Mouse (Mus musculus) hindbrain, embryonic 16.5 days (tissue): ENCODE data around the gene Ccr6. TPM values are rescaled to one million over a fixed set of nuclear protein-coding genes. Genes with fewer than 3 reads are reported as not detected.

Experiments used
- ATAC-seq: fragments of 200-750 bp; cut with Nextera tagmentation; 2 replicates; pipeline ENCODE4 v1.8.0; 2017; ENCODE audit warnings: moderate TSS enrichment, moderate library complexity
- H3K27ac ChIP-seq: fragments of 300-500 bp; sonication (generic); 2 replicates; pipeline ENCODE4 v1.5.1; 2014; ENCODE audit warnings: low read depth, mild to moderate bottlenecking, control low read depth, low read length, moderate library complexity
- H3K27me3 ChIP-seq: fragments of 300-500 bp; sonication (generic); replicated peaks from 2 replicates; pipeline ENCODE4 v1.6.1; 2014; ENCODE audit warnings: low read length; ENCODE audit not compliant: control insufficient read depth, insufficient read depth
- H3K36me3 ChIP-seq: fragments of 300-500 bp; sonication (generic); 2 replicates; pipeline ENCODE4 v1.6.1; 2014; ENCODE audit warnings: mild to moderate bottlenecking, low read length, moderate library complexity, mixed read lengths; ENCODE audit not compliant: control insufficient read depth, insufficient read depth
- H3K4me1 ChIP-seq: fragments of 300-500 bp; sonication (generic); 2 replicates; pipeline ENCODE4 v1.6.1; 2014; ENCODE audit warnings: low read depth, low read length; ENCODE audit not compliant: control insufficient read depth, insufficient read depth
- H3K4me2 ChIP-seq: fragments of 300-500 bp; sonication (generic); 2 replicates; pipeline ENCODE4 v1.6.1; 2014; ENCODE audit warnings: mild to moderate bottlenecking, low read length, control low read depth, moderate library complexity
- H3K4me3 ChIP-seq: fragments of 300-500 bp; sonication (generic); 2 replicates; pipeline ENCODE4 v1.5.1; 2014; ENCODE audit warnings: mild to moderate bottlenecking, low read length, control low read depth, moderate library complexity
- H3K9ac ChIP-seq: fragments of 300-500 bp; sonication (generic); 2 replicates; pipeline ENCODE4 v1.6.1; 2014; ENCODE audit warnings: low read depth, mild to moderate bottlenecking, control low read depth, low read length, moderate library complexity
- H3K9me3 ChIP-seq: fragments of 300-500 bp; sonication (generic); 2 replicates; pipeline ENCODE4 v1.6.1; 2014; ENCODE audit warnings: mild to moderate bottlenecking, low read length, moderate library complexity; ENCODE audit not compliant: control insufficient read depth
- WGBS: fragments of 180-500 bp; shearing (Covaris S2); extraction: QIAGEN DNeasy Blood & Tissue Kit; methylation state at CpG from one replicate; pipeline ENCODE4 v1.1.7; 2014; 5-methylcytosine and 5-hydroxymethylcytosine counted together
- polyA plus RNA-seq: library from polyadenylated mRNA; unstranded; fragments of >200 nt; fragmentation: Nextera tagmentation; extraction: Ambion mirVana; gene quantifications from 2 replicates; pipeline ENCODE4 v1.2.1, GENCODE M21; 2015

The Ccr6 gene
- polyA plus RNA-seq, 1 experiment from 2014 or later, result not detected

DNA sequence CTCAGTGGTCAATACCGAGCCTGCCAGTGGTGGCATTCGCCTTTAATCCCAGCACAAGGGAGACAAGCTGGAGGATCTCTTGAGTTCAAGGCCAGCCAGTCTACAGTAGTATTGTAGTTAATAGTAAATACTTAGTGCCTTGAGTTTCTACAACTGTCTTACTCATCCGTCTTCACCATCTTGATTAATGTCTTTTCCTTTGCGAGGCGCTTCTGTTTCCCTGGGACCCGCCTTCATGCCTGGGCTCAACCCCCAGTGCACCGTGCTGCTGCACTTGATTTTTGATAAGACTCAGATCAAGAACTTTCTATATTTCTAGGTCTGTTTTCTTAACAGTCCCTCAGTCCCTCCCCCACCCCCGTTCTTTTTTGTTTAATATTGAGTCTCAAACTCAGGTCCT is 49.2 kb downstream of the Ccr6 start:
- H3K27me3 ChIP-seq, result no peaks in the 10 kb centered on the region
- WGBS, result 34% methylated on average over 8 of the region's 8 CpGs
- no peak for ATAC-seq
- H3K4me2 ChIP-seq, result peak overlapping the region; percentile 82
- no peak overlapping the region; the same call in 1 of the 2 replicates for H3K9ac ChIP-seq
- peaks cover 11% of the 10 kb centered on the region for H3K4me1 ChIP-seq
- H3K27ac ChIP-seq, result no peak overlapping the region
- H3K36me3 ChIP-seq, result 0 out of 2 replicates have a peak, but pooled peaks cover 2% of the 10 kb centered on the region
- H3K4me3 ChIP-seq, result peak overlapping the region; percentile 83
- H3K9me3 ChIP-seq, result no peaks in the 10 kb centered on the region

DNA sequence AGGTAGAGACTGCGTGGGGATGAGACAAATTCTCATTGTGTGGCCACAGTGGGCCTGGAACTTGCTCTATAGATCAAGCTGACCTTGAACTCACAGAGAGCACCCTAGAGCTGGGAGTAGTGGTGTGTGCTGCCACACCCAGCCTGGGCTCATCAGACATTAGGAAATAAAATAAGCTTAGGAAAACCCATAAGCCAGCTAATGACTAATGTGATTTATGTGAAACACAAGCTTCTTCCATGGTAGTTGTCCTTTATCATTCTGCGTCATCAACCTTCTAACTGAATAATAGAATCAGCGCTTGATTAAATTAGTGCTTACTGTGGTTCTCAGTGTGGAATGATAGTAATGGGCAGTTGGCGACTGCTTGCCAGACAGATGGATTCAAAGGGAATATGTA is 51.1 kb downstream of the Ccr6 start:
- Histone ChIP-seq H3K27me3 (no peaks in the 10 kb centered on the region), H3K27ac (no peak overlapping the region), H3K9me3 (no peaks in the 10 kb centered on the region), H3K4me1 (peaks cover 11% of the 10 kb centered on the region), H3K36me3 (peaks cover 5% of the 10 kb centered on the region; the same call in 1 of the 2 replicates), H3K4me3 (no peak overlapping the region), H3K4me2 (no peak overlapping the region), H3K9ac (no peak overlapping the region)
- WGBS, result 81% methylated on average over 4 of the region's 4 CpGs
- ATAC-seq, result no peak

DNA sequence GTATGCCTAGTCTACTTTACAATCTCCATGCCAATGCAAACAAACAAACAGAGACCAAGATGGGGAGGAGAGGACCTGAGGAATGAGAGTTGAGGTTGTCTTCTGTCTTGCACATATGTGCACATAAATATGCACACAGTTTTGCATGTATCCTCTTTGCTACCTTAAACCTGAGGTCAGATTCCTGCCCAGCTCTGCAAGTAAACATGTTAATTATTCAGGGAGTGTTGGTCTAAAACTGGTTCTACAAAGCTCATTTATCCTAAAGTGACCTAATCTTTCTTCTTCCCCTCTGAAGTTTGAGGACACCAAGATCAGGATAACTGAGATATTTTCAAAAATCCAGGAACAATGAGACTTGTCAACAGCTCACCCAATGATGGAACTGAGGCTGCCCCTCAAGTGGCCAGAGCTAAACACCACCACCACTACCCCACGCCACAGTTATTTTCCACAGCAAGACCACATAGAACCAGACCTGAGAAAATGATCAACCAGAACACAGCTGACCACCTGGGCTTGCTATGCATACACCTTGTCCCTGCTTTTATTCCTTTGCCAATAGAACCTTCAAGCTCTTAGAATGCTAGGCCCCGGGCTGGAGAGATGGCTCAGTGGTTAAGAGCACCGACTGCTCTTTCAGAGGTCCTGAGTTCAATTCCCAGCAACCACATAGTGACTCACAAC is 54.3 kb downstream of the Ccr6 start:
- H3K27ac ChIP-seq, result no peak overlapping the region
- H3K36me3 ChIP-seq, result peaks cover 6% of the 10 kb centered on the region; the same call in 1 of the 2 replicates
- H3K27me3 ChIP-seq, result no peaks in the 10 kb centered on the region
- no peak overlapping the region for H3K4me3 ChIP-seq
- no peak overlapping the region for H3K4me2 ChIP-seq
- WGBS, result 96% methylated on average over 3 of the region's 3 CpGs
- H3K9me3 ChIP-seq, result no peaks in the 10 kb centered on the region
- H3K4me1 ChIP-seq, result peaks cover 8% of the 10 kb centered on the region
- no peak for ATAC-seq
- no peak overlapping the region for H3K9ac ChIP-seq

GRCm38 (mm10) chr17:8290736-8291135 is 54.9 kb downstream of the Ccr6 start:
- H3K4me3 ChIP-seq, result no peak overlapping the region
- H3K27ac ChIP-seq, result no peak overlapping the region
- peaks cover 8% of the 10 kb centered on the region; the same call in 1 of the 2 replicates for H3K36me3 ChIP-seq
- H3K4me1 ChIP-seq, result peaks cover 2% of the 10 kb centered on the region; the same call in 1 of the 2 replicates
- no peak overlapping the region for H3K9ac ChIP-seq
- ATAC-seq, result no peak
- no peak overlapping the region for H3K4me2 ChIP-seq
- no peaks in the 10 kb centered on the region for H3K27me3 ChIP-seq
- H3K9me3 ChIP-seq, result no peaks in the 10 kb centered on the region

DNA sequence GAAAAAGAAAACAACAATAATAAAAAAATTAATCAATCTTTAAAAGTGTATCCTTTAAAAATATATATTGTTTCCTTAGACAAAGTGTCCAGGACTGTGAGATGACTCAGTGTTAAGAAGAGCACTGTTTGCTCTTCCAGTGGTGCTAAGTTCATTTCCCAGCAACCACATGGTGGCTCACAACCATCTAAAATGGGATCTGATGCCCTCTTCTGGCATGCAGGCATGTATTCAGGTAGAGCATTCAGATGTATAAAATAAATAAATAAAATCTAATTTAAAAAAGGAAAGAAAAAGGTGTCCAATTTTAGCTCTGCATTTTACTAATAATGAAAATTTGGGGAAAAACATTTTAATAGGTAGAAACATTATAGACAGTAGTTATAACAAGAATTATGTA is 60.0 kb downstream of the Ccr6 start:
- H3K4me2 ChIP-seq, result no peak overlapping the region
- ATAC-seq, result no peak

DNA sequence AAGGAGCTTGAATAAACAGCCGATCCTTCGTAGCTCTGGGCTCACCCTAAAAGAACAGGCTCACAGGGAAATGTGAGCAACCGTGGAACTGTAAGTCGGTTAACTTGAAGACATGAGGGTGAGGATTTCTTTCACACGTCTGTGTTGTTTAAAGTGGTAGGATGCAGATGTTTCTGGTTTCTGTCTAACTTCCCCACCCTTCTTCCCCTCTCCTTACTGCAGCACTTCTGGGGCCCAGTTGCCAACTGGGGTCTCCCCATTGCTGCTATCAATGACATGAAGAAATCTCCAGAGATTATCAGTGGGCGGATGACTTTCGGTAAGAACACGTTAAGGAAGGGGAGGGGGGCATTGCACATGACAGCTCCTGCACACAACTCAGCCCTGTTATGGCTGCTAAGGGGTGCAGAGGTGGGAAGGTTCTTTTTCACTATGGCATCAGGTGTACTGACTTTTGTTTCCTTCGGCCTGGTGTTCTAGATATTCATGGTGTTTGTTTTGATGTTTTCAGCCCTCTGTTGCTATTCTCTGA is 60.5 kb downstream of the Ccr6 start:
- Histone ChIP-seq H3K9ac (no peak overlapping the region), H3K27ac (no peak overlapping the region), H3K27me3 (no peaks in the 10 kb centered on the region), H3K36me3 (peaks cover 2% of the 10 kb centered on the region), H3K9me3 (no peaks in the 10 kb centered on the region), H3K4me2 (no peak overlapping the region), H3K4me3 (no peak overlapping the region), H3K4me1 (no peaks in the 10 kb centered on the region)
- 84% methylated on average over 9 of the region's 9 CpGs for WGBS
- no peak for ATAC-seq

More for the DNA sequence above, 60.0 kb downstream of the Ccr6 start:
- Histone ChIP-seq H3K4me1 (no peaks in the 10 kb centered on the region), H3K27ac (no peak overlapping the region), H3K9me3 (no peaks in the 10 kb centered on the region), H3K4me3 (no peak overlapping the region), H3K9ac (no peak overlapping the region), H3K27me3 (no peaks in the 10 kb centered on the region), H3K36me3 (peaks cover 2% of the 10 kb centered on the region)

DNA sequence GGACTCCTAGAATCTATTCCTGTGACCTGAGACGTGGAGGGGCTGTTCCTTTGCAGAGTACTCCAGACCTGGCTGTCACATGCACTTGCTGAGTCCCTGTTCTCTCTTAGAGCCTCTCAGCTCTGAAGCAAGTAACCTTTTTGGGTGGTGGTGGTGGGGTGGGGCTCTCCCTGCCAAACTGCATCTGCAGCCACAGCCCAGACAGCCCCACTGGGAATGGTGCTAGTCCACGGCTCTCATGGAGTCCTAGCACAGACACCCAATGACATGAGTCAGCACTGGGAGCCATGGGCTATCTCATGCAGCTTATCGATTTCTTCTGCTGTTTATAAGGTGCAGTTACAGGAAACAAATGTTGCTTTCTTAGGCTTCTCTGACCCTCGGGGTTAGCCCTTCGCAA is 61.9 kb downstream of the Ccr6 start:
- no peak overlapping the region for H3K4me3 ChIP-seq
- 92% methylated on average over 5 of the region's 5 CpGs for WGBS
- ATAC-seq, result no peak
- H3K9me3 ChIP-seq, result no peaks in the 10 kb centered on the region
- no peak overlapping the region for H3K9ac ChIP-seq
- no peak overlapping the region for H3K4me2 ChIP-seq
- H3K27me3 ChIP-seq, result no peaks in the 10 kb centered on the region
- peaks cover 2% of the 10 kb centered on the region for H3K36me3 ChIP-seq
- no peak overlapping the region for H3K27ac ChIP-seq
- H3K4me1 ChIP-seq, result no peaks in the 10 kb centered on the region

DNA sequence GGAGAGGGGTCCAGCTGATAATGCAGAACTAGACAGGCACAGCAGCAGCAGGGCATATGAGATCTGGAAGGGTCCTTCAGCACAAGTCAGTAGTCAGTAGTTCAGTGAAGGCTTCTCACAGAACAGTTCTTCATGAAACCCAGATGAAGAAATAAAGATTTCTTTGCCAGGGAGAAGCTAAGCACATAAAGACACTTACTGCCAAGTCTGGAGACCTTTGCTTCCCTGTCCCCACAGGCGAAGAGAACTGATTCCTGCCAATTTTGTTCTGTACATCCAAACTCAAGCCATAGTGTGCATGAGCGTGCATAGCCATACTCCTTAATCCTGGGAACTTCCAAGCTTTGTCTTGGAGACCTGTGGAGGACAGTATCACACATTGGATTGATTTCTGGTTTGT is 62.4 kb downstream of the Ccr6 start:
- no peak overlapping the region for H3K4me3 ChIP-seq
- H3K9ac ChIP-seq, result no peak overlapping the region
- H3K36me3 ChIP-seq, result peaks cover 2% of the 10 kb centered on the region
- no peaks in the 10 kb centered on the region for H3K27me3 ChIP-seq
- 88% methylated on average over 2 of the region's 2 CpGs for WGBS
- no peak overlapping the region for H3K27ac ChIP-seq
- no peak overlapping the region for H3K4me2 ChIP-seq
- no peaks in the 10 kb centered on the region for H3K4me1 ChIP-seq
- no peak for ATAC-seq
- no peaks in the 10 kb centered on the region for H3K9me3 ChIP-seq

GRCm38 (mm10) chr17:8299524-8299923 is 63.7 kb downstream of the Ccr6 start:
- H3K4me2 ChIP-seq, result no peak overlapping the region
- ATAC-seq, result no peak
- H3K27me3 ChIP-seq, result no peaks in the 10 kb centered on the region
- peaks cover 2% of the 10 kb centered on the region for H3K36me3 ChIP-seq
- no peak overlapping the region for H3K4me3 ChIP-seq
- H3K27ac ChIP-seq, result no peak overlapping the region
- no peaks in the 10 kb centered on the region for H3K9me3 ChIP-seq
- no peak overlapping the region for H3K9ac ChIP-seq
- no peaks in the 10 kb centered on the region for H3K4me1 ChIP-seq
